In genomic region chr16:32431047-32431591, GRCm38 (mm10) we compare ENCODE assay signal across 1 mouse cellular context.
TF ChIP-seq lines count a peak whose summit lies in the region.

No protein-coding gene starts in this region.

TF ChIP-seq in CH12.LX, 34 proteins besides CTCF, POLR2A, EP300 and RAD21 (continued from another document):
- TF ChIP-seq ZC3H11A (IDR thresholded peaks at IDR 0.05; ENCODE audit: low read depth, low read length) (no peak), UBTF (IDR thresholded peaks at IDR 0.05; ENCODE audit: low read depth, low read length) (no peak)
